Mouse (Mus musculus) lung, adult 2 months (tissue): ENCODE measurements around the gene Ubqln4.

ENCODE experiments used
- CTCF ChIP-seq: fragments of 200-500 bp; IDR thresholded peaks from 2 replicates; pipeline ENCODE4 v1.5.1; 2011; ENCODE audit warnings: mild to moderate bottlenecking, low read length, control low read depth; ENCODE audit not compliant: insufficient read depth
- POLR2A ChIP-seq: fragments of 200-500 bp; IDR thresholded peaks from 2 replicates; pipeline ENCODE4 v1.6.1; 2011; ENCODE audit warnings: low read depth, mild to moderate bottlenecking, control low read depth, low read length, borderline replicate concordance; ENCODE audit errors: extremely low read depth

GRCm38 (mm10) chr3:88570341-88570740, 16.8 kb downstream of the Ubqln4 start:
- no peak for TF ChIP-seq CTCF
- no peak for TF ChIP-seq POLR2A
